Mouse (Mus musculus): ENCODE data around the gene Gm3043.
"Not testable (repeated sequence)": the region's sequence is repeated elsewhere in the genome, so short reads cannot be mapped to it uniquely, and the experiment has no call there.

Gene Gm3043

DNA sequence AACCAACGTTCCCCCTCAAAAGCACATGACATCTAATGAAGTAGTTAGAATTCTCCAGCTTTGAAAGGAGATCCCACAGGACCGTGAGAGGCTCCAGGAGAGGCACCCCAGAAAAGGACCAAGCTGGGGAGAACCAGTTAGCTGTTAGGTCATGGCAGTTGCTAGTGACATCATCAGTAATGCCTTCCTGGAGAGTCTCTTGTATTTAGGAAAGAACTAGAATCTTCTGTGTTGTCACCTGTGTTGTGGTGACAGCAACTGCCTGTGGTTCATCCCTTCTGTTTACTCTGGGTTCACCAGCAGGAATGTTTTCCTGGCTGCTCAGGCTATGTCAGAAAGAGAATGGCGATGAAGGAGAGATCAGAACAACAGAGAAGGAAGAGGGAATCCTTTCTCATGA is at the start of gene Gm3043:
TSS of gene Gm3043 (plus strand) at position 301 of the 400 bp plus-strand sequence.
- not testable (repeated sequence) for DNase-seq (ENCODE audit: low read depth, low spot score)

- not testable (repeated sequence) for DNase-seq (ENCODE audit: low read depth, low spot score)
Measured at GRCm38 (mm10) chr14:3651730-3652129, 36.9 kb upstream of the Gm3043 start, which contains the start of gene Gm3020. Gm3020 (plus strand) TSS chr14:3652030.
